Mouse (Mus musculus) liver, postnatal 0 days (tissue): ENCODE results near the gene Hoxc8. TPM values are rescaled to one million over a fixed set of nuclear protein-coding genes. Genes with fewer than 3 reads are reported as not detected.

Source experiments
- ATAC-seq: fragments of 200-750 bp; cut with Nextera tagmentation; 2 replicates; pipeline ENCODE4 v1.8.0; 2017; ENCODE audit warnings: mild to moderate bottlenecking, moderate library complexity
- DNase-seq: peaks from one replicate; pipeline ENCODE4 v3.0.0-alpha.2; 2016
- H3K27ac ChIP-seq: fragments of 300-500 bp; sonication (generic); 2 replicates; pipeline ENCODE4 v1.5.1; 2014; ENCODE audit warnings: antibody characterized with exemption, moderate library complexity, mild to moderate bottlenecking, low read depth
- H3K27me3 ChIP-seq: fragments of 300-500 bp; sonication (generic); 2 replicates; pipeline ENCODE4 v1.6.1; 2014; ENCODE audit warnings: low read length, control low read depth, mixed read lengths; ENCODE audit not compliant: insufficient read depth
- H3K36me3 ChIP-seq: fragments of 300-500 bp; sonication (generic); replicated peaks from 2 replicates; pipeline ENCODE4 v1.6.1; 2014; ENCODE audit warnings: mild to moderate bottlenecking, control low read depth, low read length, moderate library complexity, mixed read lengths; ENCODE audit not compliant: insufficient read depth
- H3K4me1 ChIP-seq: fragments of 300-500 bp; sonication (generic); 2 replicates; pipeline ENCODE4 v1.6.1; 2014; ENCODE audit warnings: antibody characterized with exemption, mild to moderate bottlenecking, control low read depth; ENCODE audit not compliant: insufficient read depth
- H3K4me2 ChIP-seq: fragments of 300-500 bp; sonication (generic); 2 replicates; pipeline ENCODE4 v1.6.1; 2014; ENCODE audit warnings: low read depth, mild to moderate bottlenecking, low read length, moderate library complexity, mixed read lengths
- H3K4me3 ChIP-seq: fragments of 300-500 bp; sonication (generic); 2 replicates; pipeline ENCODE4 v1.5.1; 2014; ENCODE audit warnings: low read depth, low read length
- H3K9ac ChIP-seq: fragments of 300-500 bp; sonication (generic); replicated peaks from 2 replicates; pipeline ENCODE4 v1.6.1; 2014; ENCODE audit warnings: mild to moderate bottlenecking, moderate library complexity
- H3K9me3 ChIP-seq: fragments of 300-500 bp; sonication (generic); 2 replicates; pipeline ENCODE4 v1.6.1; 2016; ENCODE audit warnings: mild to moderate bottlenecking, control low read depth, low read length, mixed read lengths
- CTCF ChIP-seq: sonication (generic); IDR thresholded peaks from 2 replicates; pipeline ENCODE4 v1.5.1; 2016; ENCODE audit warnings: antibody characterized with exemption, low read depth
- EP300 ChIP-seq: IDR thresholded peaks from 2 replicates; pipeline ENCODE4 v1.6.1; 2016; ENCODE audit warnings: antibody characterized with exemption, low read depth, mild to moderate bottlenecking
- WGBS: fragments of 180-500 bp; shearing (Covaris S2); extraction: QIAGEN DNeasy Blood & Tissue Kit; methylation state at CpG from one replicate; pipeline ENCODE4 v1.1.7; 2014; ENCODE audit not compliant: insufficient replicate concordance; 5-methylcytosine and 5-hydroxymethylcytosine counted together
- polyA plus RNA-seq: library from polyadenylated mRNA; unstranded; fragments of >200 nt; fragmentation: Nextera tagmentation; extraction: Ambion mirVana; gene quantifications from 2 replicates; pipeline ENCODE4 v1.2.1, GENCODE M21; 2015

Gene Hoxc8
- polyA plus RNA-seq, result not detected in 2 replicates

GRCm38 (mm10) chr15:102990461-102991397 lies at the start of gene Hoxc8:
TSS of gene Hoxc8 (plus strand) at chr15:102990607.
- TF ChIP-seq CTCF (no peak), EP300 (no peak)
- no peaks in the 10 kb centered on the region for H3K4me1 ChIP-seq
- H3K4me3 ChIP-seq, result no peak within 1 kb of the TSS
- H3K27me3 ChIP-seq, result peaks cover 98% of the 10 kb centered on the region
- no peak within 1 kb of the TSS for H3K9ac ChIP-seq
- no peak within 1 kb of the TSS for H3K4me2 ChIP-seq
- WGBS, result 3% methylated on average over 66 of the region's 69 CpGs
- H3K27ac ChIP-seq, result no peak within 1 kb of the TSS
- H3K9me3 ChIP-seq, result no peaks in the 10 kb centered on the region
- no peak for ATAC-seq
- H3K36me3 ChIP-seq, result no peaks in the 10 kb centered on the region
- no peak for DNase-seq

GRCm38 (mm10) chr15:102942739-102943467 lies 47.5 kb upstream of the Hoxc8 start:
- H3K4me3 ChIP-seq, result no peak overlapping the region
- H3K27me3 ChIP-seq, result peaks cover 100% of the 10 kb centered on the region
- no peaks in the 10 kb centered on the region for H3K36me3 ChIP-seq
- H3K27ac ChIP-seq, result no peak overlapping the region
- ATAC-seq (no peak), DNase-seq (no peak)
- no peak overlapping the region for H3K4me2 ChIP-seq
- no peaks in the 10 kb centered on the region for H3K9me3 ChIP-seq
- no peaks in the 10 kb centered on the region for H3K4me1 ChIP-seq
- WGBS, result 3% methylated on average over 48 of the region's 53 CpGs
- no peak overlapping the region for H3K9ac ChIP-seq
- TF ChIP-seq CTCF (peak; percentile 26), EP300 (no peak)

DNA sequence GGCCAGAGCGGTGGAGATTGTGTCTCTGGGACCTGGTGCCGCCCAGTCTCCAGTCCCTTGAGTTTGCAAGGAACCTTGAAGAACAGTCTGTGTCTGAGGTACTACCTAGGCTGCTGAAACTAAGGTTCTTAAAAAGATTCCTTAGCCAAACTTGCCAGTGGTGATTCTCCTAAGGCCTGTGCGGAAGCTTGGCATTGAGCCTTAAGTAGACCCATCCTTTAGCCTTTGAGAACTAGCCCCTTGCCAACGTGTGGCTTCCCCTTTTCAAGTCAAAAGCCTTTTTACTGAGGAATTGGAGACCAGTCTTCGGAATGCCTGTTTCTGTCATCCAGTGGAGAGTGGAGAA lies 47.0 kb upstream of the Hoxc8 start:
- no peak overlapping the region for H3K4me3 ChIP-seq
- TF ChIP-seq CTCF (no peak), EP300 (no peak)
- 4% methylated on average over 5 of the region's 5 CpGs for WGBS
- H3K9ac ChIP-seq, result no peak overlapping the region
- ATAC-seq, result no peak
- no peaks in the 10 kb centered on the region for H3K36me3 ChIP-seq
- H3K27ac ChIP-seq, result no peak overlapping the region
- no peaks in the 10 kb centered on the region for H3K4me1 ChIP-seq
- H3K9me3 ChIP-seq, result no peaks in the 10 kb centered on the region
- H3K4me2 ChIP-seq, result no peak overlapping the region
- peaks cover 100% of the 10 kb centered on the region for H3K27me3 ChIP-seq
- DNase-seq, result no peak

GRCm38 (mm10) chr15:102945185-102946077 lies 45.0 kb upstream of the Hoxc8 start:
- WGBS, result 11% methylated on average over 22 of the region's 22 CpGs
- no peaks in the 10 kb centered on the region for H3K36me3 ChIP-seq

GRCm38 (mm10) chr15:102947276-102947675 lies 43.1 kb upstream of the Hoxc8 start:
- Histone ChIP-seq H3K9ac (no peak overlapping the region), H3K36me3 (no peaks in the 10 kb centered on the region), H3K4me1 (no peaks in the 10 kb centered on the region), H3K4me3 (no peak overlapping the region), H3K27ac (no peak overlapping the region), H3K4me2 (no peak overlapping the region), H3K9me3 (no peaks in the 10 kb centered on the region), H3K27me3 (peaks cover 98% of the 10 kb centered on the region)
- no peak for ATAC-seq
- TF ChIP-seq CTCF, result no peak
- no peak for TF ChIP-seq EP300
- no peak for DNase-seq
- 2% methylated on average over 9 of the region's 9 CpGs for WGBS

More at GRCm38 (mm10) chr15:102945185-102946077, 45.0 kb upstream of the Hoxc8 start:
- no peak for ATAC-seq
- H3K9ac ChIP-seq, result no peak overlapping the region
- peaks cover 98% of the 10 kb centered on the region for H3K27me3 ChIP-seq
- TF ChIP-seq CTCF (no peak), EP300 (no peak)
- no peak for DNase-seq
- no peak overlapping the region for H3K27ac ChIP-seq
- H3K9me3 ChIP-seq, result no peaks in the 10 kb centered on the region
- no peaks in the 10 kb centered on the region for H3K4me1 ChIP-seq
- H3K4me2 ChIP-seq, result no peak overlapping the region
- no peak overlapping the region for H3K4me3 ChIP-seq
